Mouse (Mus musculus): ENCODE results near the gene Got2. TPM values are rescaled to one million over a fixed set of nuclear protein-coding genes. Genes with fewer than 3 reads are reported as not detected.
A peak's percentile ranks its signal among the peaks of the same experiment; 100 is the strongest.

The Got2 gene
- total and polyA plus RNA-seq, 2 experiments from 2014 or later, result 198 to 208 TPM

- H3K9me3 ChIP-seq (ENCODE audit: low read length), result no peaks in the 10 kb centered on the region
- peaks cover 32% of the 10 kb centered on the region for H3K36me3 ChIP-seq (ENCODE audit: insufficient read depth)
- no peak overlapping the region for H3K27ac ChIP-seq (ENCODE audit: low read depth, low read length)
- peaks cover 5% of the 10 kb centered on the region; the same call in 1 of the 2 replicates for H3K4me1 ChIP-seq (ENCODE audit: insufficient read depth)
- 91% methylated on average over 19 of the region's 19 CpGs for WGBS
- no peak overlapping the region for H3K4me2 ChIP-seq (ENCODE audit: low read depth)
- H3K9ac ChIP-seq, result no peak overlapping the region
- no peak for ATAC-seq
- DNase-seq, result no peak
- H3K27me3 ChIP-seq (ENCODE audit: insufficient read depth, low read length), result no peaks in the 10 kb centered on the region
- no peak overlapping the region for H3K4me3 ChIP-seq (ENCODE audit: low read depth, low read length)
- TF ChIP-seq CTCF (IDR thresholded peaks at IDR 0.05; ENCODE audit: low read depth), result no peak
These were observed 39.4 kb downstream of the Got2 start for GRCm38 (mm10) chr8:95848734-95849464.

DNA sequence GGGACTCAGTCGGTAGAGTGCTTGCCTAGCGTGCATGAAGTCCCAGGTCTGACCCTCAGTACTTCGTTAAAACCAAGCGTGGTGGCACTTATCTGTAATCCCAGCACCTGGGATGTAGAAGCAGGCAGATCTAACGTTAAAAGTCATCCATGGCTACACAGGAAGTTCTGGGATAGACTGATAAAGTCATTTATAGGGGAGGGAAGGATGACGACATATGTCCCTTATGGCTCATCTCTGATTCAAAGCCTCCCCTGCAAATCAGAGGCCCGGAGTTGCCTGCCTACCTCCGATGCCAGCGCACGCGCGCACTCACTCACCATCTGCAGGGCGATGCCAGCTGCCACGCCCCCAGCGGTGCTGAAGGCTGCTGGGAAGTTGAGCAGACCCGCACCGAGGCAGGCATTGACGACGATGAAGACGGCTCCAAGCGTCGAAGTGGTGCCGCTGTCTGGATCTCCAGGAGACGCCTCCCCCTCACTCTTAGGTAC lies 40.2 kb downstream of the Got2 start:
- Histone ChIP-seq H3K36me3 (ENCODE audit: insufficient read depth) (peaks cover 39% of the 10 kb centered on the region), H3K4me2 (ENCODE audit: low read depth) (no peak overlapping the region), H3K9ac (no peak overlapping the region), H3K27ac (ENCODE audit: low read depth, low read length) (no peak overlapping the region), H3K4me3 (ENCODE audit: low read depth, low read length) (no peak overlapping the region), H3K9me3 (ENCODE audit: low read length) (no peaks in the 10 kb centered on the region), H3K4me1 (ENCODE audit: insufficient read depth) (peaks cover 5% of the 10 kb centered on the region; the same call in 1 of the 2 replicates), H3K27me3 (ENCODE audit: insufficient read depth, low read length) (no peaks in the 10 kb centered on the region)
- ATAC-seq, result peak; percentile 41
- no peak for TF ChIP-seq CTCF (IDR thresholded peaks at IDR 0.05; ENCODE audit: low read depth)
- 88% methylated on average over 24 of the region's 24 CpGs for WGBS
- DNase-seq, result no peak

- ATAC-seq, result no peak
- no peak for TF ChIP-seq CTCF (IDR thresholded peaks at IDR 0.05; ENCODE audit: low read depth)
- H3K27ac ChIP-seq (ENCODE audit: low read depth, low read length), result no peak overlapping the region
- WGBS, result 95% methylated on average over 7 of the region's 7 CpGs
- H3K4me3 ChIP-seq (ENCODE audit: low read depth, low read length), result no peak overlapping the region
- H3K36me3 ChIP-seq (ENCODE audit: insufficient read depth), result peaks cover 47% of the 10 kb centered on the region
- no peak overlapping the region for H3K4me2 ChIP-seq (ENCODE audit: low read depth)
- no peak for DNase-seq
- H3K4me1 ChIP-seq (ENCODE audit: insufficient read depth), result no peaks in the 10 kb centered on the region
- no peak overlapping the region for H3K9ac ChIP-seq
- H3K27me3 ChIP-seq (ENCODE audit: insufficient read depth, low read length), result no peaks in the 10 kb centered on the region
- H3K9me3 ChIP-seq (ENCODE audit: low read length), result no peaks in the 10 kb centered on the region
These were observed 43.3 kb downstream of the Got2 start for GRCm38 (mm10) chr8:95845026-95845425.

DNA sequence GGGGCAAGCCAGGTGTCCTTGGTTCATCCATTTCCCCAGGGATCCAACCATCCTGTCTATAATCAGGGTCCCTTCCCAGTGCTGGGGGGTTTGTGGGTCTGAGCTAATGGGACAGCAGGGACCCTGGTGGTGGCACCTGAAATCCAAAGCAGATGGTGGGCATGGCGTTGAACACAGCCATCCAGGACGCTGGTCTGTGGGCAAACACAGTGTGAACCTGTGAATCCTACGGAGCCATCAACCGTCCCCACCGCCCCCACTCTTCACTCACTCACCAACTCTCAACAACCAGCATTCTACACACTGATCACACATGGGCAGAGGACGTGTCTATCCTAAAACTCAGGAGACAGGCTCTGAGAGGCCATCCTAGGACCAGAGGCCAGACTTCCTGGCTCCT lies 44.4 kb downstream of the Got2 start:
- Histone ChIP-seq H3K27me3 (ENCODE audit: insufficient read depth, low read length) (no peaks in the 10 kb centered on the region), H3K4me3 (ENCODE audit: low read depth, low read length) (no peak overlapping the region), H3K36me3 (ENCODE audit: insufficient read depth) (peaks cover 54% of the 10 kb centered on the region), H3K4me2 (ENCODE audit: low read depth) (no peak overlapping the region), H3K9ac (no peak overlapping the region), H3K4me1 (ENCODE audit: insufficient read depth) (no peaks in the 10 kb centered on the region), H3K9me3 (ENCODE audit: low read length) (no peaks in the 10 kb centered on the region), H3K27ac (ENCODE audit: low read depth, low read length) (no peak overlapping the region)
- no peak for ATAC-seq
- DNase-seq, result no peak
- no peak for TF ChIP-seq CTCF (IDR thresholded peaks at IDR 0.05; ENCODE audit: low read depth)
- WGBS, result 92% methylated on average over 6 of the region's 6 CpGs

- DNase-seq, result no peak
- Histone ChIP-seq H3K36me3 (ENCODE audit: insufficient read depth) (peaks cover 51% of the 10 kb centered on the region), H3K4me3 (ENCODE audit: low read depth, low read length) (no peak overlapping the region), H3K4me1 (ENCODE audit: insufficient read depth) (no peaks in the 10 kb centered on the region), H3K27ac (ENCODE audit: low read depth, low read length) (no peak overlapping the region), H3K27me3 (ENCODE audit: insufficient read depth, low read length) (no peaks in the 10 kb centered on the region), H3K4me2 (ENCODE audit: low read depth) (no peak overlapping the region), H3K9me3 (ENCODE audit: low read length) (no peaks in the 10 kb centered on the region), H3K9ac (no peak overlapping the region)
- 0 out of 2 replicates have a peak, but pooled peaks have one; percentile 5 for ATAC-seq
- TF ChIP-seq CTCF (IDR thresholded peaks at IDR 0.05; ENCODE audit: low read depth), result no peak
- WGBS, result 91% methylated on average over 15 of the region's 15 CpGs
These were observed 46.9 kb downstream of the Got2 start for GRCm38 (mm10) chr8:95841436-95841835.

GRCm38 (mm10) chr8:95839289-95839688 lies 49.1 kb downstream of the Got2 start:
- Histone ChIP-seq H3K27me3 (ENCODE audit: insufficient read depth, low read length) (no peaks in the 10 kb centered on the region), H3K4me3 (ENCODE audit: low read depth, low read length) (no peak overlapping the region), H3K27ac (ENCODE audit: low read depth, low read length) (no peak overlapping the region), H3K4me1 (ENCODE audit: insufficient read depth) (no peaks in the 10 kb centered on the region), H3K9me3 (ENCODE audit: low read length) (no peaks in the 10 kb centered on the region), H3K9ac (no peak overlapping the region), H3K4me2 (ENCODE audit: low read depth) (no peak overlapping the region), H3K36me3 (ENCODE audit: insufficient read depth) (peaks cover 31% of the 10 kb centered on the region)
- WGBS, result over 99% methylated on average over 4 of the region's 4 CpGs
- DNase-seq, result no peak
- no peak for TF ChIP-seq CTCF (IDR thresholded peaks at IDR 0.05; ENCODE audit: low read depth)
- no peak for ATAC-seq

GRCm38 (mm10) chr8:95837266-95837665 lies 51.1 kb downstream of the Got2 start:
- no peak for TF ChIP-seq CTCF (IDR thresholded peaks at IDR 0.05; ENCODE audit: low read depth)
- DNase-seq, result no peak
- WGBS, result 93% methylated on average over 10 of the region's 10 CpGs

More at GRCm38 (mm10) chr8:95837266-95837665, 51.1 kb downstream of the Got2 start:
- ATAC-seq, result no peak
- Histone ChIP-seq H3K36me3 (ENCODE audit: insufficient read depth) (peaks cover 21% of the 10 kb centered on the region), H3K9ac (no peak overlapping the region), H3K4me3 (ENCODE audit: low read depth, low read length) (no peak overlapping the region), H3K27me3 (ENCODE audit: insufficient read depth, low read length) (no peaks in the 10 kb centered on the region), H3K4me2 (ENCODE audit: low read depth) (no peak overlapping the region), H3K9me3 (ENCODE audit: low read length) (no peaks in the 10 kb centered on the region), H3K27ac (ENCODE audit: low read depth, low read length) (no peak overlapping the region), H3K4me1 (ENCODE audit: insufficient read depth) (0 out of 2 replicates have a peak, but pooled peaks cover 7% of the 10 kb centered on the region)

Measured in forebrain, postnatal 0 days (tissue).